Mouse (Mus musculus) gonadal fat pad, adult 2 months (tissue): Measurements from ENCODE around the gene Arhgap18. TPM values are rescaled to one million over a fixed set of nuclear protein-coding genes. Genes with fewer than 3 reads are reported as not detected.

ENCODE experiments used
- DNase-seq: peaks from one replicate; pipeline ENCODE4 v3.0.0-alpha.2; 2012; ENCODE audit warnings: low read depth
- polyA plus RNA-seq: library from polyadenylated mRNA; depleted of rRNA; stranded (reverse); fragments of >200 nt; gene quantifications from 2 replicates; pipeline ENCODE4 v1.2.3, GENCODE M21; 2012; rRNA removed

Arhgap18 gene
- polyA plus RNA-seq: 8.5 and 9.3 TPM in 2 replicates

DNA sequence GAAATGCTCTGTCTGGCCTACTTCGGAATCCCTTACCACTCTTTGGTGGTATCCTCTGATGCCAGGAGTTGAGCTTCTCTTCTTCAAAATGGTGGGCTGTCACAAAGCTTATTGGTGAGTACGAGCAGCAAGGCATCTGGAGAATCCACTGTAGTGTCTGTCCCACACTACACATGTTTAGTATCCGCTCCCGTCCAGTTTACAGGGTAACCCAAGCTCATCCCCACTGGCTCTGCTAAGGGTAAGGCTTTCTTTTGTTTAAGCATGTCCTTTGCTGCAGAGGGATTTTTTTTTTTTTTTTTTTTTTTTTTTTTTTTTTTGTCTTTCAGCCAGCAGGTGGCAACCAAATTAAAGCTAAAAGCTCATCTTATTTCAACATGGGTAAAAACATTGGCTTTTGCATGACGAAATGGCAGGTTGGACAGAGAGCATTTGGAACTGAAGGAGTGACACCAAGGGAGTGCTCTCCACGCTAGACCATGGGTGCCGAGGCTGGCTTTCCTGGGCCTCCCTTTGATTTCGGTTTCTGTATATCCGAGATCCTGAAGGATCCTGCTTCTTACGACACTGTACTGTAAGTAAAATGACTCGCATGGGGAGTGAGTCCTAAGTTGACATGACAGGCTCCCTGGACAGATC lies at the start of gene Arhgap18:
Arhgap18 (plus strand) TSS at position 493 of the 639 bp plus-strand sequence.
- DNase-seq: no peak

DNA sequence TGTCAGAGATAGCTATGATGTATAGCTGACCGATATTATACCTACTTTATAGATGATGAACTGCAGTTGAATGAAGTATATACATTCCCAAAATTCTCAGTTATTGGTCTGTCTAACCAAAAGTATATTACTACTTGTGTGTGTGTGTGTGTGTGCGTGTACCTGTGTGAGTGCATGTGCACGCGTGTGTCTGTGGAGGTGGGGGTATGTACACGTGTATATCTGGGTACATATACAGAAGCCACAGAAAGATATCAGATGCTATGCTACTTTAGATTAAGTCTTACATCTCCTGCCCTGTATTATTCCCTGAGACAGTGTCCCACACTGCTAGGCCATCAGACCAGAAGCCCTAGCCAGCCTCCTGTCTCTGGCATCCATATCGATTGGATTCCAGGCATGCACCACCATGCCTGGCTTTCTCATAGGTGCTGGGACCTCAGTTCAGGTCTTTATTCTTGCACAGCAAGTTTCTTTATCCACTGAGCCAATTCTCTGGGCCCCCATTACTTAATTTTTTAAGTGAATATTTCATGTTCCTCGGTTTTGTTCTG lies 42.7 kb upstream of the Arhgap18 start:
- DNase-seq: no peak

DNA sequence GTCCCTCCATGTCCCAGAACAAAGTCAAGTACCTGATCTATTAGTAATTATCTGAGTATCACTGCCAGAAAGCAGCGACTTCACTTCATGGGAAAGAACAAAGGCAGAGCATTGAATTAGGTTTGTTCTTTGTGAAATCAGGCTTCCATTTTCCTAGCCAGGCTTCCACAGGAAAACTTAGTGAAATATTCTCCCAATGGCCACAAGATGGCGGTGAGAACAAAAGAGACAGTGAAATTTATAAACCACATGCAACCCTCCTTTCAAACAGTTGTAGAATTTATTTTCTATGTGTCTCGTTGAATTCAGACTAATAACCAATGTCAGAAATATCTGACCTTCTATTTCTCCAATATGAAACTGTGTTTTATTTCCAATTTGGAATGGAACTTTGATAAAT lies 42.2 kb upstream of the Arhgap18 start:
- no peak for DNase-seq

DNA sequence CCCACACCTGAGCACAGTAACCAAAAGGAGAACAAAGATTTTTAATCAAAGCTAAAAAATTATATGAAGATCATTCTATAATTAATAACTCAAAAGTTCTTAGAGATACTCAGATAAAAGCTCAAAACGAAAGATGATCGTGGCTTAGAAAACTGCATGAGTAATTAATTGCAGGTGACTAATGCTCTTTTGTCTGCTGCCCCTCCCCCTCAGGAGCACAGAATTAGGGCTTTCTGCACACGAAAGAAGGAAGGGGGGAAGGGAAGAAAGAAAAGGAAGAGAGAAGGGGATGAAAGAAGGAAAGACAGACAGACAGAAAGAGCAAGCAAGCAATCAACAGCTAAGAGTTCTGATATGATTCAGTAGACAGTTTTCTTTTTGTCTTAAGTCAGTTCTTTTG lies 39.2 kb upstream of the Arhgap18 start:
- no peak for DNase-seq

DNA sequence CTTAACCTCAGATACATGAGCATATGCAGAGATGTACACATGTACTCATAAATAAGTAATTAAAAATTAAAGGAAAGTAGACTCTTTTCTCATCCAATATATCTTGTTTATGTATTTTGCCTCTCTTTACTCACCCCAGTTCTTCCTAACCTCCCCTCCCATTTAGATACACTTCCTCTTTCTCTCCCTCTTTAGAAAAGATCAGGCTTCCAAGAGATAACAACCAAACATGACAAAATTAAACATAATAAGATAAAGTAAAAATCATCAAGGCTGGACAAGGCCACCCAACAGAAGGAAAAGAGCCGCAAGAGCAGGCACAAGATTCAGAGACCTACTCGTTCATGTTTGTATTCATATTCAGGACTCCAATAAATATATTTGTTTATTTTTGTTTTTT lies 28.5 kb upstream of the Arhgap18 start:
- DNase-seq: no peak

DNA sequence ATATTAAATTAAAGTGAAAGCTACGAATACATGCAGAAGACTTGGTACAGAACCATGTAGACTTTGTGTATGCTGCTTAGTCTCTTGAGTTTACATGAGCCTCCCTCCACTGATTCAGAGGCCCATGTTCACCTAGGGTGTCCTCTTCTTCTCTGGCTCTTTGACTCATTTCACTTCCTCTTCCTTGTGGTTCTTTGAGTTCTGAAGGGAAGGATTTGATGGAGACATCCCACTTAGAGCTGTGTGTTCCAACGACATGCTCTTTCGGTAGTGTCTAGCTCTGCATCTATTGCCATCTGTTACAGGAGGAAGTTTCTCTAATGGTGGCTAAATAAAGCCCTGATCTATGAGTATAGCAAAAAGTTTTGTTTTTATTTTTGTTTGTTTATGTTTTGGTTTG lies 28.0 kb upstream of the Arhgap18 start:
- no peak for DNase-seq

DNA sequence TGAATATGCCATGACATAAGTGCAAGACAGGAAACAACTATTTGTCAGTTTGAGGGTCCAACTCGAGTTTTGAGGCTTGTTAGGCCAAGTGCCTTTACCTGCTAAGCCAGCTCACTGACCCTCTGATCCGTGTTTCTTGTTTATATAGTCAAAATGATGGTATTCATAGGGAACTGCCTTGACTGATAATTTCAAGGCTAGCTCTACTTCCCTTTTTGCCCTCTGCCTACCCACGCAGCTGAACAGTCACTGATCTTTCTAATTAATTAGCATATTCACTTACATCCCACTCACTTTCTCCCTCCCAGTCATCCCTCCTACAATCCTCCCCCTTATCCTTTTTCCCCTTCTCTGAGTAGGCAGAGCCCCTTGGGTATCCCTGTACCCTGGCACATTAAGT lies 2.4 kb upstream of the Arhgap18 start:
- no peak for DNase-seq

DNA sequence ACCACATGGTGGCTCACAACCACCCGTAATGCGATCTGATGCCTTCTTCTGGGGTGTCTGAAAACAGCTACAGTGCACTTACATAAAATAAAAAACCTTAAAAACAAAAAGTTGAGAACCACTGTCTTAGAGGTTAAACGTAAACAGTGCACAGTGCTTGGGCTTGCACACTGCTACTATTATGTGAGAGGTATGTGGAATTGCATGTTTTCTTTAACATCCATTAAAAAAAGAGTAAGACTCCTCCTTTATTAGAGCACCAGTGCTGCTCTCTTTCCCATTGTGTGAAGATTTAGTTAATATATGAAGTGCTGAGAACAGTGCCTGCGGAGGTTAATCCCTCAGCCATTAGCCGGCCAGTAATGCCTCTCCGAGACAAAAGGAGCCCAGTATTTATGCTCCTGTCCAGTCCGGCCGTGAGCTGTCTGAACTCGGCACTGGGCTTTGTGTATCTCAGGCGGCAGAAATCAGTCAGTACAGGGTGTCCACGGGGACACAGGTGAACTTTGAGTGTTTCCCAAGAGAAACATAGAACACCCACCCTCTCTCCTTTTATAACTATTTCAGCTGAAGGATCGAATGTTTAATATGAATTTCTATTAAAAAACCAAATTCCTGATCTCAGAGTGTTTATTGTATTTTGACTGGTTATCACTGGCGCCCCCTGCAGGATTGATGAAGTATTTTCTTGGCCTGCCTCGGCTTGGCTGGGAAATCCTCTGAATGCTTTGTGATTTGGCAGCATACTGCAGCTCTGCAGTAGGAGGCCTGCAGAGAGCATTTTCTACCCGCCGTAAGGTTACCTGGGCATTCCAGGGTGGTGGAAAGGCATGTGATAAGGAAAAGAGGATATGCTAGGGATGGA lies 925 bp upstream of the Arhgap18 start:
- DNase-seq: no peak

DNA sequence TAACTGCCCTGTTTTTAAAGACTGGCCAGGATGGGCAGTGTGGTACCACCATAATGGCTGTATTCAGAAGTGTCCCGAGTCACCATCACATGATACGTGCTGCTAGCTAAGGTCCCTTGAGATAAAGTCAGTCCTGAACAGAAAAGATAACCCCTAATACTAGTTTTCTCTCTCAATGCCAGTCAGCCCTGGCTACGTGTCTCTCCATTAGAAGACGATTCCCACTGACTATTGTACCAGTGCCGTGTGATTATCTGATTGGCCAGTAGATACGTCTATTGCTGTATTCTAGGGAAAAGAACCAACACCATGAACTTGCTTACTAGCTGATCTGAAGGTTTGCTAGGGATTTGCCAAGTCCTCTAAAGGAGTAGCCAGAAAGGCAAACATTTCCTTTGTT lies 785 bp downstream of the Arhgap18 start:
- no peak for DNase-seq

DNA sequence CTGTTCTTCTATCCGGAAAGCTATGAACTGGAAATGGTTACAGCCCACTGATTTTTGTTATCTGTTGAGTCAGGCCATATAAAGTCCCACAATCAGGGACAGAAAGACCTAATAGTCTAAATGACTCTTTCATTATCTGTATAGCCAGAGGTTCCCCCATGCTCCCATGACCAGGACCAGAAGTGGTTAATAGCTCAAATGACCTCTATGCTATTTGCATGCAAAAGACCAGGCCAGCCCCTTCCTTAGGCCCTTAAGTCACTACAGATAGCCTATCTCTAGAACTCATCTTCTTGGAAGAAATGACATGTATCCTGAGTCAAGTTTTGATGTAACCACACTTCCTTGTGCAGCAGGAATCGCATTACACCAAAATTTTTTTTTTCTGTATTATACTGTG lies 4.0 kb downstream of the Arhgap18 start:
- no peak for DNase-seq

DNA sequence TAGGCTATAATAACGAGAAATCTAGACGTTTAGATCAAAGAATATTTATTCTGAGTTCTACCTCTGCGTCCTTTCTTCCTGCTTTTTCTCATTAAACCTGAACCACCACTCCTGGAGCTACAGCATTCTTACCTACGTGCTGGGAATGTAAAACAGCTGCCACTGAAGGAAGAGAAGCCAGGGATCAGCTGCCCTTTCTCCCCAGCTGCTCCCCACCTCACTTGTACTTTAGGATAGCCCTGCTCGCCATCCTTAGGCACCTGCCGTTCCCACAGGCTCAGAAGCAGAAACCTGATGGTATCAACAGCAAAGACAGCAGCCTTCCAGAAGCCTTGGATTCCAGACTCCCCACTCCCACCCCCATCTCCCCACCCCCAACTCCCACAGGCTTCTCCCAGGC lies 6.2 kb downstream of the Arhgap18 start:
- no peak for DNase-seq

DNA sequence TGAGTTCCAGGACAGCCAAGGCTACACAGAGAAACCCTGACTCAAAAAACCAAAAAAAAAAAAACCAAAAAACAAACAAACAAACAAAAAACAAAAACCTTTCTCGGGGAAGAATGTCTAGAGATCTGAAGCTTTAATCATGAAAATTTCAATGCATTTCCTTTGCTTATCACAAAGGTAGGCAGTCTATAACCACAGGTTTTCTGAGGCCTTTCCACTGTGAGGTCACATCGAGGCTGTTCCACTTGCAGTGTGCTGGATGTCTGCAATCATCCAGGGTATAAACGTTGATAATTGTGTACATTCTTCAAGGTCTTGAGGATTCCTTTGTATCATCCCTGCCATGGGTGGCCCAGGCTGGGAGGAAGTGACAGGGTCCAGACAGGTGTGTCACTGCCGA lies 7.9 kb downstream of the Arhgap18 start:
- no peak for DNase-seq

DNA sequence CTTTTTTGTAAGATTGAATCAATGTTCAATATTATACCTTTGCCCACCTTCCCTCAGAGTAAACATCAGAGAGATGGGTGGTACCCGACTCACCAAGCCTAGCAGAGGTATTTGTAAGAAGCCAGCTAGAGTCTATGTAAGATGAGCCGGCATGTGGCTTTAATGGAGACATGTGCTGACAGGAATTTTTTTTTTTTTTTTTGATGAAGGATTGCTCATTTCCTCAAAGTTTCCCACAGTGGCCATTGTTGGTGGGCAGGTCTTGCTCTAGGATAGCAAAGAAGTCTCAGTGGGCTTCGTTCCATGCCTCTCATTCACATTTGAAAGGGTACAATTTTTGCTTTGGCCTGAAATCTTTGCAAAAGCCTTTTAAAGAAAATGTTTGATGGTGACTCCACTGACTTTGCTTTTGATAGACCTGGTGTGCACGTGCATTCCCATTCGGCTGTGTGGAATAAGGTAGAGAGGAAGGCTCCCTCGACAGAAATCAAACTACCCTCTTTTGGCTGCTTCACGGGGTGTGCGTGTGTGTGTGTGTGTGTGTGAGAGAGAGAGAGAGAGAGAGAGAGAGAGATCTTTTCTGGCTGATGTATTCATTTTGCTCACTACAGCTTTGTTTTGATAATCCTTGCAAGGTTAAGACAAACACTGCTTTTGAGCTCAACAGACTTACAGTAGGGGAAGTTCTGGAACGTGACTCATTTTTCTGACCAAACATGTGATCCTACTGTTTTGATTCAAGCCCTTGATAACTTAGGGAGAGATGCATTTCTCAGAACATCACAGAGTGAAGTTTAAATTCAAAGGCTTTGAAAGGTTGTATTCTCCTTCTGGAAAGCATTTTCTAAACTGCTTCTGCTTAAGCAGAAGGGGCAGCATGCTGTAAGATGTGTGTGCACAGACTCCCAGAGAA lies 9.0 kb downstream of the Arhgap18 start:
- DNase-seq: no peak

DNA sequence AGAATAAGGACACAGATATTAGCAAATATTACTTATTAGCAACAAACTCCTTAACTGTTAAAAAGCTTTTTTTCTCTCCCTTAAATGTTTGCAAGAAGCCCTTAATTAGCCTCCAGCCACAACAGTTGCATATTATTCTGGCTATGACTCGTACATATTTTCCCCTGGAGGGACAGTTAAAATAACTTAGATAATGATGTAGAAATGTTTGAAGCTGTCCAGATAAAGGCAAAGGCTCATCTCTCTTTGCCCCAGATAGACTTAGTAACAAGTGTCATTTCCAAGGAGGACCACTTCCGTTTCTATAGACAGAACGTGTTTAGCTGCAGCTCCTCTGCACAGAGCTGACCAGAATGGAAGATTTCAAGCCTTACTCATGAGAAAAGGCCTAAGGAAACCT lies 14.0 kb downstream of the Arhgap18 start:
- no peak for DNase-seq

DNA sequence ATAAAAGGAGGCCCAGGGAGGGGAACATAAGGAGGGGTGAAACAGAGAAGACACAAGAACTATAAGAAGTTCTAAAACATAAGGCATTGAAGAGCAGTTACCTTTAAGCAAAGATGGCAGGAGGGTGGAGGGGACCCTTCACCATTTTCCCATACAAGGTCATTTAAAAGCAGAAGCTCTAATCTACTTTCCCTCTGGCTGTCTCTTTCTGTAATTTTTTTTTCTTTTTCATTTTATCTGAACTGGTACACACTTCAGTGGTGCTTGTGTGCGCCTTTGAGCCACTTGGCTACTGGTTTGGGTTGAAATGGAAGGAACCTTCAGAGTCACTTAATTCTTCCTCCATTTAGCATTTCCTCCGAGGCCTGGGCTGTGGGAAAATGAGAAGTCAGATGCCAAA lies 15.7 kb downstream of the Arhgap18 start:
- no peak for DNase-seq

DNA sequence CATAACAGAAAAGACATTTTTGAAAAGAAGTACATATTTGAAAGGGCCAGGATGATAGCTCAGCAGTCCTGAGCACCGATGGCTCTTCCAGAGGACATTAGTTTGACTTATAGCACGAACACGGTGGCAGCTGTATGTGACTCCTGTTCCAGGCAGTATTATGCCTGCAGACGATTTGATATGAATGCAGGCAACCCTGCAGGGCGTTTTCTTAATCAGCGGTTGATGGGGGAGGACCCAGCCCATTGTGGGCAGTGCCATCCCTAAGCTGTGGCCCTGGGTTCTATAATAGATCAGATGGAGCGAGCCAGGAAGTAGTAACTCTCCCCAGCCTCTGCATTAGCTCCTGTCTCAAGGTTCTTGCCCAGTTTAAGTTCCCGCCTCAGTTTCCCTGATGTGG lies 16.8 kb downstream of the Arhgap18 start:
- DNase-seq: no peak

DNA sequence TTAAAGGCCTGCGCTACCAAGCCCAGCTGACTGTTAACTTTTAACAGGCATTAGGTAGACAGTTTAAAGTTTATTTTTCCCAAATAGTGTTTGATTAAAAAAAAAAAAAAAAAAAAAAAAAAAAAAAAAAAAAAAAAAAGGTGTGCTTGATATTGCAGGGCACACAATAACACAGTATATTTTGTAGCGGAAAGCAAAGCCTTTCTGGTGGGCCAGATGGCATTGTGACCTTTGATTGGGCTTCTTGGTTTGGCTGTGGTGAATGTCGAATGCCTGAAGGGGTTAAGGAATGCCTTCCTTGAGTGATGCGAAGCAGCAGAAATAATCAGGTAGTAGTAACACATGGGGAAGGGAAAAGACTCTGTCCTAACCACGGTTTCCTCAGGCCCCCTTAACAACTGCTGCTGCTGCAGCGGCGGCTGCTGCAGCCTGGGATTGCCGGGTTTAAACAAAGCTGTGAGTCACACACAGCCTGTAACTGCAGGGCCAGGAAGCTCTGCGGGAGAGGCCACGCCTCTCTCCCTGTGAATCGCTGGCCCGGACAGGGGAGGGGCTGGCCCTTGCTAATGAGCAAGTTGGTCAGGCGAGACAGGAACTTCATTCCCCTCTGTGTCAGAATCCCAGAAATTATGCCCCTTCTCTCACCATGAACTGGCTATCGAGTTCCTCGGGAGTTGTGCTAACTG lies 18.9 kb downstream of the Arhgap18 start:
- DNase-seq: peak; percentile 47

DNA sequence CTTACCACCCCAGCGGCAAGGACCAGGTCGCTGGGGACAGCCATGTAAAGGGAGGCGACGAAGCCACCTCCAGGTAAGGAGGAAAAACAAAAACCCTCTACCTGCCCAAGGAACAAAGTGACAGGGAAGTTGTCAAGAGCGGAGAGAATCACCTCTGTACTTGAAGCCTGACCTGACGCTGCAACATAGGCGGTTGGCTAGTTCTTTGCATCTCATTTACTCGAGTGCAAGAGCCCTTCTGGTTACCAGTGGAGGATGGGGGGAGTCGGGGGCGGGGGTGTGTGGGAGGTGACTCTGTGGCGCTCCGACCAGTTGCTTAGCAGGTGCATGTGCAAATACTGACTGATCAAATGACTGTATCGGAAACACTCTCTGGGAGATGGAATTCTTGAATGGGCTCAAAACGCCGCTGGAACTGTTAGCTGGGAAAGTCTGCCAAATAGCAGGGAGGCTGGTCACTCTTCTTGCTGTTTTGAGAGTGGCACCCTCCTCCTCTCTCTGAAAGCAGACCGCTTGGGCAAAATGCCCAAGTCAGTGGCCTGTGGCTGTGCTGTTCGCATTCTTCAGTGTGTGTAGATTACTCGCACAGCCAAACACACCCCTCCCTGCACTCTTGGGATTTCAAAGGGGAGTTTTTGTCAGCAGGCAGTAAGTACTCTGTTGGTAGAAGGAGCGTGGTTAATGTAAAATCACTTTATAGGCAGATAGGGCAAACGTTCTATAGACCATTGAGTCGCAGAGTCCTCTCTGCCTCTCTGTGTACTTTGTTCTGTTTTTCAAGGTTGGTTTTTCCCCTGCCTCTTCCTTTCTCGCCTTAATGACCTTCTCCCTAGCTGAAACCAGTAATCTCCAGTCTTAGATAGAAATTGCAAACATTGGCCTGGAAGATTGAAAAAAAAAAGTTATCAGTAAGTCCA lies 19.7 kb downstream of the Arhgap18 start:
- peak; percentile 27 for DNase-seq

DNA sequence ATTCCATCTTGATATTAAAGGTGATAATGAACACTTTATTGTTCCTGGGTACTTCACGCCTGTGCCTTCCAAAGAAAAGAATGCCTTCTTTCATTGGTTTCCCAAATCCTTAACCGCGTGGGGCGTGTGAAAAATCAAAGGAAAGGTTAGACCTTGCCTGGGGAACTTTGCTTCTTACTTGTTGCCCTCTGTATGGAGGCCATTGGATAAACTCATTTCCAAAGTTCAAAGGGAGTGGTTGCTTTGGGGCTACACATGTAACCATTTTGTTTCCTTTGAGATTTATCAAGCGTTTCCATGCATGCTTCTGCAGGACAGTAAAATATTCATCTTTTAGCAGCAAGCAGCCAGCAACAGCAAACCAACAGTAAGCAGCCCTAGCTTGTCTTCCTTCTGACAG lies 20.3 kb downstream of the Arhgap18 start:
- DNase-seq: no peak

DNA sequence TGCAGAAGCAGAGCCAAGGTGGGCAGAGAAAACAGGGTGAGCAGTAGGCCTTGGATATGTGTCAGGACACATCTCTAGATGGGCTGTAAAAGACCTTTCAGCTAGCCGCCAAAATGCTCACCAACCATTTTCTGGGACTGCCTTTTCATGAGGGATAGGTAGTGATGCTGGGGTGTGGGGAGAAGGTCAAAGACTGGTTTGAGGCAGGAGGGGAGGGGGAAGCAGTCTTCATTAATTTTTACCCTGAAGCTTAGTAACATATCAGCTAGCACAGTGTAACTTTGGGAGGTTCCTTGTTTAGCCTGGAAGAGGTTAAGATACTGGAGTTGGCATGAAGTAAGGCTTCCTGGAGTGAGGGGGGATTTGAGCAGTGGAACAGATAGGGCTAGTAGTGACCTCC lies 21.0 kb downstream of the Arhgap18 start:
- DNase-seq: no peak
